In the genomic region with DNA sequence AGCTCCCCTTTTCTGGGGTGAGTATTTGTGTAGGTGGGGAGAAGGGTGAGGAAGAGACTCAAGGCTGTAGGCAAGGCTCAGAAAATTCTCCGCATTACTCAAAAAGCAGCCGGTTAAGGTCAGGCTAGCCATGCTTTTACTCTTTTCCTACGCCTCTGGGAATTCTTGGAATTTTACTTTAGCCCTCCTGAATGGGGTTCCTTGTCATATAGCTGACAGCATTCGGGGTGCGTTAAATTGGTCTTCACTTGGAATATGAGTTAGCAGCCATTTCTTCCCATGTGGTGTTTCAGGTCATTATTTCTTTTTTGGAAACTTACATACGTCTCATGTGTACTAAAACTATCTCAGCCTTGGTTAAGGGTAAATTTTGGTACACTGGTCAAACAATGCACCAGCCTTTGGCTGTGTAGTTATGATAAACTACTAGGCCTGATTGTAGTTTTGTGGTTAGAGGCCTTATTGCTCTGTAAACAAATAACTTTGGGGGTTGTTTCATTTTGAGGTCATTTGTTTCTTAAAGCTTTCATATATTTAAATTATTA, we compare ENCODE assay signal across 8 mouse cellular contexts. TPM values are rescaled to one million over a fixed set of nuclear protein-coding genes. Genes with fewer than 3 reads are reported as not detected.
A peak's percentile ranks its signal among the peaks of the same experiment; 100 is the strongest.
DNase-seq lines count a peak whose midpoint lies in the region; ATAC-seq lines count a peak whose summit lies in the region.

No protein-coding gene starts in this region.

- no peaks in the 10 kb centered on the region for H3K9me3 ChIP-seq in heart, embryonic 12.5 days (replicated peaks)
- no peaks in the 10 kb centered on the region for H3K9me3 ChIP-seq in hindbrain, embryonic 11.5 days (ENCODE audit: control insufficient read depth, low read length)
- no peaks in the 10 kb centered on the region for H3K9me3 ChIP-seq in midbrain, embryonic 13.5 days

- peak overlapping the region; percentile 84 for H3K4me2 ChIP-seq in heart, embryonic 12.5 days
- peak overlapping the region; percentile 71 for H3K4me2 ChIP-seq in hindbrain, embryonic 11.5 days (replicated peaks; ENCODE audit: low read depth, low read length)
- H3K4me2 ChIP-seq in midbrain, embryonic 13.5 days (replicated peaks), result peak overlapping the region; percentile 76

- H3K4me1 ChIP-seq in heart, embryonic 12.5 days (replicated peaks), result peaks cover 11% of the 10 kb centered on the region
- no peaks in the 10 kb centered on the region for H3K4me1 ChIP-seq in hindbrain, embryonic 11.5 days (replicated peaks; ENCODE audit: control insufficient read depth, insufficient read depth, low read length)
- H3K4me1 ChIP-seq in midbrain, embryonic 13.5 days (replicated peaks), result peaks cover 19% of the 10 kb centered on the region

- peak overlapping the region; percentile 90 for H3K9ac ChIP-seq in heart, embryonic 12.5 days
- peak overlapping the region; percentile 88 for H3K9ac ChIP-seq in hindbrain, embryonic 11.5 days (ENCODE audit: low read depth, low read length)
- H3K9ac ChIP-seq in midbrain, embryonic 13.5 days (replicated peaks), result peak overlapping the region; percentile 89

- intact Hi-C loops in left cerebral cortex, postnatal 36 days (cut with DNase I), result loop anchor here (2.0 to 10.0 kb wide), 5 partner anchors 144 to 589 kb away; no protein-coding TSS in a partner anchor
- intact Hi-C loops in left cerebral cortex, postnatal 25 days (cut with DNase I), result loop anchor here (5.0 kb wide), 2 partner anchors 179 to 426 kb away; no protein-coding TSS in a partner anchor

- no peak for DNase-seq in heart, adult 8-10 months (ENCODE audit: low spot score)
- DNase-seq in NIH3T3 (ENCODE audit: low read depth), result peak; percentile 17
- DNase-seq in hindbrain, embryonic 11.5 days (ENCODE audit: low spot score), result peak; percentile 41
- DNase-seq in left cerebral cortex, postnatal 36 days (ENCODE audit: low spot score in 2 of 2), result no peak
- no peak for DNase-seq in left cerebral cortex, postnatal 25 days (ENCODE audit: low spot score in 2 of 2)
- no peak for DNase-seq in MN1 (ENCODE audit: low spot score)

- no peaks in the 10 kb centered on the region for H3K36me3 ChIP-seq in heart, embryonic 12.5 days
- no peaks in the 10 kb centered on the region for H3K36me3 ChIP-seq in hindbrain, embryonic 11.5 days (ENCODE audit: control insufficient read depth, insufficient read depth, low read length)
- no peaks in the 10 kb centered on the region for H3K36me3 ChIP-seq in midbrain, embryonic 13.5 days

- ATAC-seq in heart, embryonic 12.5 days (ENCODE audit: insufficient number of reproducible peaks, low FRiP score), result no peak
- no peak for ATAC-seq in hindbrain, embryonic 11.5 days (ENCODE audit: low FRiP score)
- no peak for ATAC-seq in midbrain, embryonic 13.5 days

- H3K4me3 ChIP-seq in heart, embryonic 12.5 days, result peak overlapping the region; percentile 70
- H3K4me3 ChIP-seq in hindbrain, embryonic 11.5 days (ENCODE audit: low read depth, low read length), result peak overlapping the region; percentile 77
- peak overlapping the region; percentile 90 for H3K4me3 ChIP-seq in midbrain, embryonic 13.5 days (replicated peaks)

- 9% methylated on average over 6 of the region's 6 CpGs for WGBS in heart, embryonic 12.5 days
- 10% methylated on average over 6 of the region's 6 CpGs for WGBS in hindbrain, embryonic 11.5 days
- 6% methylated on average over 6 of the region's 6 CpGs for WGBS in midbrain, embryonic 13.5 days

- H3K27ac ChIP-seq in heart, embryonic 12.5 days (ENCODE audit: poor library complexity, severe bottlenecking), result peak overlapping the region; percentile 68
- H3K27ac ChIP-seq in hindbrain, embryonic 11.5 days (ENCODE audit: low read depth, low read length), result no peak overlapping the region
- no peak overlapping the region for H3K27ac ChIP-seq in midbrain, embryonic 13.5 days

- peaks cover 4% of the 10 kb centered on the region for H3K27me3 ChIP-seq in heart, embryonic 12.5 days (replicated peaks)
- no peaks in the 10 kb centered on the region for H3K27me3 ChIP-seq in hindbrain, embryonic 11.5 days (ENCODE audit: control insufficient read depth, insufficient read depth, low read length)
- peaks cover 5% of the 10 kb centered on the region; the same call in 1 of the 2 replicates for H3K27me3 ChIP-seq in midbrain, embryonic 13.5 days

RNA-seq across cellular contexts. Expression of gene Mpp6, which starts 1.1 kb away (rescaled TPM):
- 59.6 and 67.5 TPM in 2 replicates for polyA plus RNA-seq in heart, embryonic 12.5 days (2016; fragmentation: Nextera tagmentation; extraction: Ambion mirVana)
- 10 to 100 TPM; 56.0 to 63.6 (median 61.3) TPM for total RNA-seq in heart, adult 8-10 months (2022)
- 77.9 and 92.1 TPM in 2 replicates for polyA plus RNA-seq in hindbrain, embryonic 11.5 days (2014; fragmentation: Nextera tagmentation; extraction: Ambion mirVana)
- 49.4 TPM in 2 replicates for polyA plus RNA-seq in midbrain, embryonic 13.5 days (2015; fragmentation: Nextera tagmentation; extraction: Ambion mirVana)
- total RNA-seq in left cerebral cortex, postnatal 36 days (2021), result 10 to 100 TPM; 79.2 to 88.2 TPM
- total RNA-seq in left cerebral cortex, postnatal 25 days (2021), result 10 to 100 TPM; 85.9 to 93.5 TPM

Comparison
In these comparisons a context has a peak if more than half of its experiments do, and no peak if none do; other contexts are left out.
1. DNase-seq: peak in NIH3T3 (single experiment) and hindbrain, embryonic 11.5 days (single experiment); none in heart, adult 8-10 months (single experiment), left cerebral cortex, postnatal 36 days (0 of 2), left cerebral cortex, postnatal 25 days (0 of 2) and MN1 (single experiment).
2. Peak in every context shown above with its lines, with median percentiles within 50 percentile points of each other: H3K4me2 ChIP-seq, H3K4me3 ChIP-seq and H3K9ac ChIP-seq.